Mouse (Mus musculus): ENCODE results near the gene Fetub. TPM values are rescaled to one million over a fixed set of nuclear protein-coding genes. Genes with fewer than 3 reads are reported as not detected.

Fetub gene
- polyA plus RNA-seq, 1 experiment from 2014 or later: not detected

DNA sequence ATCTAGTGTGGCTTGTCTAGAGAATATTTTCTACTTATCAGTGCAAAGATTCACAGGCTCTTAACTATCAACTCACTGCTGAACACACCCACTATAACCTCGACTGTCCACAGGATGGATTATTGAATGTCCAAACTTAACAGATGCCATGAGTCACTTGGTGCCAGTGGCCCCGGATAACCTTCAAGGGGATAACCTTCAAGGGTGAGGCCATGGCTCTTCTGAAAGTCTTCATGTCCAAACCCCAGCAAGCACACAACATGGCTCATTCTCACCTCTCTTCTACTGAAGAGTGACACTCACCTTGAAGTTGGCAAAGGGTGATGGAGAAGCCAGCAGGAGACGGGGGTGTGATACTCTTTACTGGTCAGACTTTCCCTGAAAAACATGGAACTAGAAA lies 31.4 kb upstream of the Fetub start:
- Histone ChIP-seq H3K36me3 (no peaks in the 10 kb centered on the region), H3K4me3 (replicated peaks) (no peak overlapping the region), H3K9ac (replicated peaks) (no peak overlapping the region), H3K27me3 (replicated peaks) (no peaks in the 10 kb centered on the region), H3K4me1 (no peaks in the 10 kb centered on the region), H3K4me2 (no peak overlapping the region), H3K27ac (replicated peaks) (no peak overlapping the region), H3K9me3 (replicated peaks) (no peaks in the 10 kb centered on the region)
- WGBS: 87% methylated on average over 3 of the region's 3 CpGs
- no peak for ATAC-seq (ENCODE audit: low FRiP score)

DNA sequence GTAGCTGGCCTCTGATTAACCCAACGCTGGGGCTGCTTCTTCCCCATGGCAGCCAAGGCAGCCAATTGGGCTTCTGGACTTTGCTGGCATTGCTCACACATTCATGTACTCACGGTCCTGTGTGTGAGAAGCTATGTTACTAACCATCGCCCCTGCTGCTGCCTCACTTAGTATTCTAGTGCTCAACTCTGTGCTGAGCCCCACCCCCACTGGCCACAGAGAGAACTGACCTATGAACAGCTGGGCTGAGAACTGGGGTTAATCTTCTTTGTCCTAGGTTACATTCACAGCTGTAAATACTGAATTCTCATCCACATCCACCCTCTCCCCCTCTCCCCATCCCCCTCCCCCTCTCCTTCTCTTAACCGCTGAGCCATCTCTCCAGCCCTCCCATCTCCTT lies 29.3 kb upstream of the Fetub start:
- Histone ChIP-seq H3K4me1 (no peaks in the 10 kb centered on the region), H3K36me3 (no peaks in the 10 kb centered on the region), H3K4me2 (no peak overlapping the region), H3K27me3 (replicated peaks) (no peaks in the 10 kb centered on the region), H3K9ac (replicated peaks) (no peak overlapping the region), H3K27ac (replicated peaks) (no peak overlapping the region), H3K4me3 (replicated peaks) (no peak overlapping the region), H3K9me3 (replicated peaks) (no peaks in the 10 kb centered on the region)
- no peak for ATAC-seq (ENCODE audit: low FRiP score)
- 49% methylated on average over 4 of the region's 4 CpGs for WGBS

DNA sequence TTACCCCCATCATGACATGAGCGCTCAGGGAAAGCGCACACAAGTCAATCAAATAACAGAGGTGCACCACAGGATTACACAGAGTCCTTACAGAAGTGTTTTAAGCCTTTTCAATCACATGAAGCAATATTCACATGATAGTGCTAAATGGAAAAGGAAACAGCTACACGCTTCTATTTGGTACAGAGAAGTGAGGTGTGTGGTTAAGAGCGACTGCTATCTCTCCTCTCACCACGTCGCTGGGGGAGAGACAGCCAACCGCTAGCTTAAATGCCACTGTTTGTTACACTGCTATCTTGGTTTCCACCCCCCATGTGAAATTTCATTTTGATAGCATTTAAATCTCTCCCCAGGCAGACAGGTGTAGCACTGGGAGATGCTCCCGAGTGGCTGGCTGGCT lies 28.4 kb upstream of the Fetub start:
- no peak overlapping the region for H3K4me3 ChIP-seq (replicated peaks)
- H3K4me2 ChIP-seq: no peak overlapping the region
- H3K27ac ChIP-seq (replicated peaks): no peak overlapping the region
- no peaks in the 10 kb centered on the region for H3K27me3 ChIP-seq (replicated peaks)
- no peaks in the 10 kb centered on the region for H3K36me3 ChIP-seq
- WGBS: 93% methylated on average over 8 of the region's 8 CpGs
- no peaks in the 10 kb centered on the region for H3K9me3 ChIP-seq (replicated peaks)
- no peak for ATAC-seq (ENCODE audit: low FRiP score)
- H3K4me1 ChIP-seq: no peaks in the 10 kb centered on the region
- H3K9ac ChIP-seq (replicated peaks): no peak overlapping the region

DNA sequence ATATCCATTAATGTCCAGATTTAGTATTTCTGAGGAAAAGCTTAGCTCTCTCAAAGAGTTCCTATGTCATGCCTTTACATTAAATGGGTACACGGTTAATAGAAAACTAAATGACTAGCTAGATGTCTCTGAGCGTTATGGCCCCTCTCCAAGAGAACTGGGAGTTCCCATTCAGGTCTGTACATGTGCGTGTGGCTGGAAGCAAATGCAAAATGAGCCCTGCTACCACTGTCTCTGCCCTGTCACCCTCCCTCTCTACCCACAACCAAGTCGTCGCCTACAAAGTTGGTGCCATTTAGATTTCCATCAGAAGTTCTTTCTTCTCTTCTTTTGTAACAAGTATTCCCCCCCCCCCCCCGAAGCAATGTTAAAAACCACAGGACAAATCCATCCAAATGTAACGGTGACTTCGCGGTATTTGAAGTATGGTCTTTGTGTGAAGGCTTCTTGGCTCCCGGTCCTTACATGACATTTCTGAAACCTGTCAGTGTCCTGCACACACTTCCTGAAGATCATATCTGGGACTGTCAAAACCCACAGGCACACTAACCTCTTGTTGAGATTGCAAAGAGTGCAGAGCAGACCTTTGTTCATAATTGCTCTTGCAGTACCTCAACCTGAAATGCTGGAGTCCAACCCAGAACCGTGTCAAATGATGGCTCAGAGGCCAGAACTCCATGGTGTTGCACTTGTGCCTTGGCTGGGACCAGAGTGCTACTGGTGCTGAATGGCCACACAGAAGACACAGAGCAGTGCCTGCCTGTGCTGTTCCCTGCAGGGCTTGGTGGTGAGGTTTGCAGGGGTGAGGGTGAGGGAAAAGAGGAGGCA lies 27.2 kb upstream of the Fetub start, which contains the start of gene Ahsg:
Gene Ahsg, plus strand, starts transcription at position 595 of the 828 bp plus-strand sequence.
- no peak within 1 kb of the TSS for H3K4me2 ChIP-seq
- ATAC-seq (ENCODE audit: low FRiP score): no peak
- no peaks in the 10 kb centered on the region for H3K36me3 ChIP-seq
- no peaks in the 10 kb centered on the region for H3K4me1 ChIP-seq
- 88% methylated on average over 11 of the region's 11 CpGs for WGBS
- H3K27ac ChIP-seq (replicated peaks): no peak within 1 kb of the TSS
- H3K9ac ChIP-seq (replicated peaks): no peak within 1 kb of the TSS
- no peaks in the 10 kb centered on the region for H3K9me3 ChIP-seq (replicated peaks)
- no peaks in the 10 kb centered on the region for H3K27me3 ChIP-seq (replicated peaks)
- H3K4me3 ChIP-seq (replicated peaks): no peak within 1 kb of the TSS

DNA sequence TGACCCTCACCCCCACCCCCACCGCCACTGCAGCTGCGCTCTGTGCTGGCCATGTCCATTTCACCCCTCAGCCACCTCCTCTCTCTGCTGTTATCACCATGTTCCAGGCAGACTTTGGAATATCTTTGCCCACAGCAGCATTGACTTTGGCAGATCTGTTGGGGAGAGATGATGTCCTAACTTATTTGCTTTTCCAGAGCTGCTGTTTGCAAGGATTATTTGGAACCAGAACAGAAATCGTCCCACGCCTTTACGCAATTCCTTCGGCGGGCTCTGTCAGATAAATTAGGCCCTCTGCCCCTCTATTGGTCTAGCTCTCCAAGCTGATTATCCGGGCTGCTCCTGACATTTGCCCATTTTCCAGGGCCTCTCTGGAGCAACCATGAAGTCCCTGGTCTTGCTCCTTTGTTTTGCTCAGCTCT lies 26.4 kb upstream of the Fetub start:
- ATAC-seq (ENCODE audit: low FRiP score): no peak
- no peaks in the 10 kb centered on the region for H3K36me3 ChIP-seq
- no peak overlapping the region for H3K27ac ChIP-seq (replicated peaks)
- no peak overlapping the region for H3K4me2 ChIP-seq
- 93% methylated on average over 8 of the region's 8 CpGs for WGBS
- no peak overlapping the region for H3K4me3 ChIP-seq (replicated peaks)
- H3K9ac ChIP-seq (replicated peaks): no peak overlapping the region
- H3K27me3 ChIP-seq (replicated peaks): no peaks in the 10 kb centered on the region
- H3K9me3 ChIP-seq (replicated peaks): no peaks in the 10 kb centered on the region
- H3K4me1 ChIP-seq: no peaks in the 10 kb centered on the region

DNA sequence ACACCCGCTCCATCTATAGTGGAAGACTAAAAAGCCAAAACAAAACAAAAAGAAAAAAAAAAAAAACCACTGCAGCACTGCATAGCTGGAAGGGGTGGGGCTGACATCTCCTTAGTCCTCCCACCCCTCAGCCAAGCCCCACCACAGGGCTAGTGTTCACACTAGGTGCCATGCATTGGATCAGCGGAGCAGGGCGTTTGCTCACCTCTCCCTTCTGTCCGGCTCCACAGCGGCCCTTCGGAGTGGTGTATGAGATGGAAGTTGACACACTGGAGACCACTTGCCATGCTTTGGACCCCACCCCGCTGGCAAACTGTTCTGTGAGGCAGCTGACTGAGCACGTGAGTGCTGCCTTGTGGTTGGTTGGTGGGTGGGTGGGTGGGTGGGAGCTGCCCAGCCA lies 24.0 kb upstream of the Fetub start:
- Histone ChIP-seq H3K4me2 (no peak overlapping the region), H3K27ac (replicated peaks) (no peak overlapping the region), H3K4me3 (replicated peaks) (no peak overlapping the region), H3K9ac (replicated peaks) (no peak overlapping the region), H3K9me3 (replicated peaks) (no peaks in the 10 kb centered on the region), H3K4me1 (no peaks in the 10 kb centered on the region), H3K27me3 (replicated peaks) (no peaks in the 10 kb centered on the region), H3K36me3 (no peaks in the 10 kb centered on the region)
- 67% methylated on average over 8 of the region's 8 CpGs for WGBS
- no peak for ATAC-seq (ENCODE audit: low FRiP score)

DNA sequence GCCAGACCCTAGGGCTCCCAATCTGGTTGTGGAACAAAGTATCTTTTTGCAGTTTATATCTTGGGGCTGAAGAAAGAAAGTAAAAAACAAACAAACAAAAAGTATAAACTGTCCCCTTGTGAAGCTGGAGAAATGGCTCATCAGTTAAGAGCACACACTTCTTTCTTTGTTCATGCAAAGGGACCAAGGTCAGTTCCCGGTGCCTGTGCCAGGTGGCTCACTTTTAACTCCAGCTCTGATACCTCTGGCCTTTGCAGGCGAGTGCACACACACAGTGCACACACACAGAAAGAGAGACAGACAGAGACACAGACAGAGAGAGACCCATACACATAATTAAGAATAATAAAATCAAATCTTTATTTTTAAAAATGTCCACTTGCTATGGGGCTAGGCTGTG lies 21.5 kb upstream of the Fetub start:
- Histone ChIP-seq H3K27ac (replicated peaks) (no peak overlapping the region), H3K36me3 (no peaks in the 10 kb centered on the region), H3K4me2 (no peak overlapping the region), H3K4me3 (replicated peaks) (no peak overlapping the region), H3K9me3 (replicated peaks) (no peaks in the 10 kb centered on the region), H3K27me3 (replicated peaks) (no peaks in the 10 kb centered on the region), H3K9ac (replicated peaks) (no peak overlapping the region), H3K4me1 (no peaks in the 10 kb centered on the region)
- no peak for ATAC-seq (ENCODE audit: low FRiP score)
- WGBS: 72% methylated on average over 2 of the region's 2 CpGs

DNA sequence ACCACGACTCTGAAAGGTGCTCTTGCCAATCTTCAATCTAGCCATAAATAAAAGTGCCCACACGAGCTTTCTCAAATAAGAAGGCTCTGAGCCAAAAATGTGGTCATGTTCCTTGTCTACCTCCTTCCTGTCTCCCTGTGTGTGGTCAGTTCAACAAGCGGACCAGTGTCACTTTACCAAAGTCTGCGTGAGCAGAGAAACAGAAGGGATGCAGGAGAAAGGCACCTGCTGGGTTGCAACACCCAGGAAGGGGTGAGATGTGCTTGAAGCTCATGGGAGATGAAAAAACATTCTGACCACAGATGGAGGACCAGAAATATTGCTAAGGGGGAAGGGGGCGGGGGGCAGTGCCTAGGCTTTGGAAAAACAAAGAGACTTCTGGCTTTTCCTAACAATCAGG lies 18.8 kb upstream of the Fetub start:
- no peak overlapping the region for H3K4me3 ChIP-seq (replicated peaks)
- no peak overlapping the region for H3K9ac ChIP-seq (replicated peaks)
- 40% methylated on average over 5 of the region's 5 CpGs for WGBS
- no peaks in the 10 kb centered on the region for H3K36me3 ChIP-seq
- no peaks in the 10 kb centered on the region for H3K4me1 ChIP-seq
- no peaks in the 10 kb centered on the region for H3K27me3 ChIP-seq (replicated peaks)
- no peak overlapping the region for H3K4me2 ChIP-seq
- no peak for ATAC-seq (ENCODE audit: low FRiP score)
- no peak overlapping the region for H3K27ac ChIP-seq (replicated peaks)
- H3K9me3 ChIP-seq (replicated peaks): no peaks in the 10 kb centered on the region

DNA sequence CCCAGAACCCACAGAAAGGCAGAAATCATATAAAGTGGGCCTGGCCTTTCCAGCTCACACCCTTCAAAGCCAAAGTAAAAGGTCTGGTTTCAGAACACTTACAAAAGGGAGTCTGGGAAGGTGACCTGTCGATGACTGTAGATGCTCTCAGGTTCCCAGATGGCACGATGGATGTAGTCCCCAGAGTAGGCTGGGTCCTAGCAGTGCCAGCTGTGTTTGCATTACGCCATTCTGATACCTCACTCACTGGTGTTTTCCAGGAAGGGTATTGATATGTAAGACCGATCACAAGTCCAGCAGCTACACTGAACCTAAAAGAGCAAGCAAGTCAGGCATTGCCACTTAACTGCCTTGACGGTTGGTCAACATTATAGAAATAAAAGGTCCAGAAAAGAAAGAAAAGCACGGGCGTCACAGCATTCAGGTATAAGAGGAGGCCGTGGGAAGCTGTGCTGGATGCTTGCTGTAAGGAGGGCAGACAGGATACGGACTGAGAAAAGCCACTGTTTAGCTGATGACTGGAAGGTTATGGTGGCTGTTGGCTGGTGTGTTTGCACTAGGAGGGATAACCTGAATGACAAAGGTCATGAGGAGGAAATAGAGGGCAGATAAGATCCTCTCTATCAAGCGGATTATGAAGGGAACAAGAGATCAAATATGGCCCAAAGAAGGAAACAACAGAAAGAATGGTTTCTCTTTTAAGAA lies 18.1 kb upstream of the Fetub start:
- Histone ChIP-seq H3K27ac (replicated peaks) (no peak overlapping the region), H3K4me2 (no peak overlapping the region), H3K9me3 (replicated peaks) (no peaks in the 10 kb centered on the region), H3K4me1 (no peaks in the 10 kb centered on the region), H3K36me3 (no peaks in the 10 kb centered on the region), H3K27me3 (replicated peaks) (no peaks in the 10 kb centered on the region), H3K9ac (replicated peaks) (no peak overlapping the region), H3K4me3 (replicated peaks) (no peak overlapping the region)
- WGBS: 88% methylated on average over 10 of the region's 10 CpGs
- no peak for ATAC-seq (ENCODE audit: low FRiP score)

DNA sequence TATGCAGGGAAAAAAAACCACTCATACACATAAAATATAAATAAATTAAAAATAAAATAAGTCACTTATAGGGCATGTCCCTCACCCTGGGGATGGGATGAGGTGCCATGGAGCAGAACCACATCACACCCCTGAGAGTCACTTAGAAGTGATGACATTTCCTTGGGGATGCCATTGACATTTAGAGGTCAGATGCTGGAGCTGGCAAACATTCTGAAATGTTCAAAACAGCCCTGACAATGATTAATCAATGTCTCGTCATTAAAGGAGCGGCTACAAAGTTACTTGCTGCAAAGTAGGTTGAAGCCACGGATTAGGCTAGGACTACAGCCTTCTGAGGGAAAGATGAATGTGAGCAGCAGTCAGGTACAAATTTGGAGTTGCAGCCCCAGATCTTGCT lies 16.8 kb upstream of the Fetub start:
- no peak overlapping the region for H3K9ac ChIP-seq (replicated peaks)
- no peaks in the 10 kb centered on the region for H3K4me1 ChIP-seq
- 80% methylated on average over 3 of the region's 3 CpGs for WGBS
- H3K4me2 ChIP-seq: no peak overlapping the region
- H3K4me3 ChIP-seq (replicated peaks): no peak overlapping the region
- H3K36me3 ChIP-seq: no peaks in the 10 kb centered on the region
- H3K27ac ChIP-seq (replicated peaks): no peak overlapping the region
- ATAC-seq (ENCODE audit: low FRiP score): no peak
- no peaks in the 10 kb centered on the region for H3K27me3 ChIP-seq (replicated peaks)
- no peaks in the 10 kb centered on the region for H3K9me3 ChIP-seq (replicated peaks)

DNA sequence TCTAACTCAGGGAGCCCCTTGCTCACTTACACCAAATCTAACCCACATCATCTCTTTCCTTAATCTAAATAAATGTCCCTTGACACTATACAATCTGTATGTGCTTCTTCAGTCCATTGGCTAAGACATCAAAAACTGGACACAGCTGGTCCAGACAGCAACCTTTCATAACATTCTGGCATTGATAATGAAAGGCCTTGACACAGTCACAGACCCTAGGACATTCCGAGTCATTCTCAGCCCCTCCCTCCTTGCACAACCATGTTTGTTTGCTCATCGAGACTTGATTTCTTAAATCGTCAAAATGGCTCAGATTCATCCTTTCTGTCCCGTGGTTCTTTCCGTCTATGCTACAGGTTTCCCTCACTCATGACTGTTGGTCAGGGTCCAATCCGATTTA lies 8.8 kb upstream of the Fetub start:
- ATAC-seq (ENCODE audit: low FRiP score): no peak
- no peaks in the 10 kb centered on the region for H3K27me3 ChIP-seq (replicated peaks)
- WGBS: 93% methylated on average over 6 of the region's 6 CpGs
- no peak overlapping the region for H3K27ac ChIP-seq (replicated peaks)
- H3K36me3 ChIP-seq: no peaks in the 10 kb centered on the region
- no peak overlapping the region for H3K4me3 ChIP-seq (replicated peaks)
- H3K4me2 ChIP-seq: no peak overlapping the region
- H3K9ac ChIP-seq (replicated peaks): no peak overlapping the region
- no peaks in the 10 kb centered on the region for H3K4me1 ChIP-seq
- no peaks in the 10 kb centered on the region for H3K9me3 ChIP-seq (replicated peaks)

DNA sequence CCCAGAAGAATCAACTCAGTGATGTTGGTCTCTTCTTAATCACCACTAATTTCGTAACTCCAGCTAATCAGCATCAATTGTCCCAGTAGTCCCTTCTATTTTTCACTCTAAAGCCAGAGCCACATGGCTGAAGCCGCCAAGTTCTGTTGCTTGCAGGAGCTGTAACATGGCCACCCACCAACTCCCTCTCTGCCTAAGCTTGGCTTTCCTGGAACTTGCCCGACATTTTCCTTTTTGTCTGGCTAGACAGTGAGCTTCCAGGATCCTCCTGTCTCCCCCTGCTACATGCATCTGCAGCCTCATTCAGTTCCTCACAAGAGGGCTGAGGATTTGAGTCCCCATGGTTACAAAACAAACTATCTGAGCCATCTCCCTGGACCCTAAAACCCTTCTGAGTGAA lies 6.1 kb upstream of the Fetub start:
- Histone ChIP-seq H3K9ac (replicated peaks) (no peak overlapping the region), H3K9me3 (replicated peaks) (no peaks in the 10 kb centered on the region), H3K36me3 (no peaks in the 10 kb centered on the region), H3K4me1 (no peaks in the 10 kb centered on the region), H3K27me3 (replicated peaks) (no peaks in the 10 kb centered on the region), H3K27ac (replicated peaks) (no peak overlapping the region), H3K4me2 (no peak overlapping the region), H3K4me3 (replicated peaks) (no peak overlapping the region)
- WGBS: 82% methylated on average over 3 of the region's 3 CpGs
- ATAC-seq (ENCODE audit: low FRiP score): no peak
